Mouse (Mus musculus) mesoderm, embryonic 11.5 days (tissue): ENCODE measurements around the gene Fam71e1.

Source experiments
- DNase-seq: peaks from one replicate; pipeline ENCODE4 v3.0.0-alpha.2; 2012; ENCODE audit warnings: low read depth, low spot score

Fam71e1 gene

DNA sequence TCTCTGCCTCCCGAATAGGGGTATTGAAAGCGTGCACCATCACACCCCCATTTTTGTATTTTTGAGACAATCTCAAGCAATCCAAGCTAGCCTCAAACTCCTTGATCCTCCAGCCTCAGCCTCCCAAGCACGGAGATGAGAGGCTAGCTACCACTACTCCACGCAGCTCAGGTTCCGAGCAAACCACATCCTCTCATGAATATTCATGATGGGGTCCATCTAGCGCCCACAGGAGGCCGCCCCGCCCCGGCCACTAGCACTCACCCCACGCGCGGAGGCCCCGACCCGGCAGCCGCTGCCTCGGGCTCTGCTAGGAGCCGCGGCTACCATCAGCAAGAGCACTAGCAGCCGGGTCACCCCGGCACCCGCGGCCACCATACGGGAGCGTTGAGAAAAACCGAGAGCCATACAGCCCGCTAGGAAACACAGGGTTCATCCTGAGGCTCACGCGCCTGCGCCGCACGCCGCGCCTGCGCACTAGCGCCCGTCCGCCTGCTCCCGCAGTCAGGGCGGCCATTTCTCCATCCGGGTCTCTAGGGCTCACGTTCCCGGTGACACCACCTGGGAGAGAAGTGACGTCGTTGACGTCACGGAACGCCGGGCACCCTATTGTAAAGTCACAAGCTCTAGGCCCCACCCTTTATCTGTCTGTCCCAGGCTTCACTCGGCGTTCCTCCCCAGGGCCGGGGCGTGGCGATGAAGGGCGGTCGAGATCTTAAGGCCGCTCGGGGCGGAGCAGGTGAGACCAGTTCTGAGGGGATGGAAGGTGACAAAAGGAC is at the start of gene Fam71e1, which contains the start of gene Emc10:
TSS of gene Fam71e1 (plus strand) at position 590 of the 779 bp plus-strand sequence.
TSS of gene Emc10 (minus strand) at position 538 of the 779 bp plus-strand sequence.
- peak; percentile 100 for DNase-seq

DNA sequence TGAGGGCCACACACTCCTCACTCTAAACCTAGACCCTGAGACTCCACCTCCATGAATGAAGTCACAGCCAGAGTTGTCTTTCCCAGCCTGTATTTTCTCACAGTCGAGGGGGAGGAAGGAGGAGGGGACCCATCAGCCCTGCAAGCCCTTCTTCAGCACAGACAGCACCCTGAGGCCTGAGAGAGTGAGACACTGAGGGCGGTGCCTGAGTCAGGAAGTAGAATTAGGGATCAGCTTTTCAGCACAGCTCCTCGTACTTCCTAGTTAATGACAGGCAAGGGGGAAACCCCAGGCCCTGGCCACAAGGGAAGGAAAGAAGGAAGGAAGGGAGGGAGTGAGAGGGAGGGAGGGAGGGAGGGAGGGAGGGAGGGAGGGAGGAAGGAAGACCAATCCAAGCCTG is 43.1 kb upstream of the Fam71e1 start:
- no peak for DNase-seq

DNA sequence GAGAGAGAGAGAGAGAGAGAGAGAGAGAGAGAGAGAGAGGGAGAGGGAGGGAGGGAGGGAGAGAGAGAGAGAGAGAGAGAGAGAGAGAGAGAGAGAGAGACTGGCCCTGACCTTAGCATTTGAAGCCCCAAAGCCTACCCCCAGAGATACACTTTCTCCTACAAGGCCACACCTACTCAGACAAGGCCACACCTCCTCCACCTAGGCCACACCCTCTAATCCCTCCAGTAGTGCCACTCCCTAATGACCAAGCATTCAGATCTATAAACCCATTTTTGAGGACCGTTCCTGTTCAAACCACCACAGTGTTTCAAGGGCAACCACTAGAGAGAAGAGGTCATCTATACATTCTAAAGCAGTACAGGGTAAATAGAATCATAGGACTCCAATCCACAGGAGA is 40.1 kb upstream of the Fam71e1 start:
- DNase-seq: no peak

DNA sequence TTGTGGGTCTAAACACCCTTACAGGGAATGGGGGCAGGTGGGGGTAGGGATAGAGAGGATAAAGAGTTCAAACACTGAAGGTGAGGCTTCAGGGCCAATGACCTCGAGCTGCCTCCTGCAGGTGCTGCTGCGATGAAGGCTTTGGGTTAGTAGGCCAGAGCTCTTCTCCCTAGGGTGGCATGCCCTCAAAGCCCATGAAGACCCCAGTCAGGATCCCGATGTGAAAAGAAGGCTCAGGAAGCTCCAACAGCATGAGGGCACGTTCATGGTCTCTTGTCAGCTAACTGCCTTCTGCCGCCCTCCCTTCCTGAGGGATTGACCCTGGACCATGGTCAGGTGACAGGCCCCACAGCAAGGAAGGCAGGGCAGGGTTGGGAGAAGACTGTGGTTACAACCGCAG is 36.3 kb upstream of the Fam71e1 start:
- no peak for DNase-seq

DNA sequence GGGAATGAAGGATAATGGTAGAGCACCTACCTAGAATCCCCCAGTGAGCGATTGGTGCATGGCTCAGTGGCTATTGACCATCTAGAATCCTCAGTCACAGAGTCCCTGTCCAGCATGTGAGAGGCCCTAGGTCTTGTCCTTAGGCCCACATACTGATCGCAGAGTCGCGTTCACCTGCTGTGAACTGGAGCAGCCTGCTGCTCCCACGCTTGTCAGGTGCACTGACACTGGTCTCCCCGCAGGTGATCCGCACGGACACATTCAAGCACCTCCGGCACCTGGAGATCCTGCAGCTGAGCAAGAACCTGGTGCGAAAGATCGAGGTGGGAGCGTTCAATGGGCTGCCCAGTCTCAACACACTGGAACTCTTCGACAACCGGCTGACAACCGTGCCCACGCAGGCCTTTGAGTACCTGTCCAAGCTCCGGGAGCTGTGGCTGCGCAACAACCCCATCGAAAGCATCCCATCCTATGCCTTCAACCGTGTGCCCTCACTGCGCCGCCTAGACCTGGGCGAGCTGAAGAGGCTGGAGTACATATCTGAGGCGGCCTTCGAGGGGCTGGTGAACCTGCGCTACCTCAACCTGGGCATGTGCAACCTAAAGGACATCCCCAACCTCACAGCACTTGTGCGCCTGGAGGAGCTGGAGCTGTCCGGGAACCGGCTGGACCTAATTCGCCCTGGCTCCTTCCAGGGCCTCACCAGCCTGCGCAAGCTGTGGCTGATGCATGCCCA is 35.4 kb upstream of the Fam71e1 start:
- DNase-seq: no peak

DNA sequence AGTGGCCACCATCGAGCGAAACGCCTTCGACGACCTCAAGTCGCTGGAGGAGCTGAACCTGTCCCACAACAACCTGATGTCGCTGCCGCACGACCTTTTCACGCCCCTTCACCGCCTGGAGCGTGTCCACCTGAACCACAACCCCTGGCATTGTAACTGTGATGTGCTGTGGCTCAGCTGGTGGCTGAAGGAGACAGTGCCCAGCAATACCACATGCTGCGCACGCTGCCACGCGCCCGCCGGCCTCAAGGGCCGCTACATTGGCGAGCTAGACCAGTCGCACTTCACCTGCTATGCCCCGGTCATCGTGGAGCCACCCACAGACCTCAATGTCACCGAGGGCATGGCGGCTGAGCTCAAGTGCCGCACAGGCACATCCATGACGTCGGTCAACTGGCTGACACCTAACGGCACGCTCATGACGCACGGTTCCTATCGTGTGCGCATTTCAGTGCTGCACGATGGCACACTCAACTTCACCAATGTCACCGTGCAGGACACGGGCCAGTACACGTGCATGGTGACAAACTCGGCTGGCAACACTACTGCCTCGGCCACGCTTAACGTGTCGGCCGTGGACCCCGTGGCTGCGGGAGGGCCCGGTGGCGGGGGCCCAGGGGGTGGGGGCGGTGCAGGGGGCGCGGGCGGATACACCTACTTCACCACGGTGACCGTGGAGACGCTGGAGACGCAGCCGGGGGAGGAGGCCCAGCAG is 34.7 kb upstream of the Fam71e1 start:
- DNase-seq: no peak

DNA sequence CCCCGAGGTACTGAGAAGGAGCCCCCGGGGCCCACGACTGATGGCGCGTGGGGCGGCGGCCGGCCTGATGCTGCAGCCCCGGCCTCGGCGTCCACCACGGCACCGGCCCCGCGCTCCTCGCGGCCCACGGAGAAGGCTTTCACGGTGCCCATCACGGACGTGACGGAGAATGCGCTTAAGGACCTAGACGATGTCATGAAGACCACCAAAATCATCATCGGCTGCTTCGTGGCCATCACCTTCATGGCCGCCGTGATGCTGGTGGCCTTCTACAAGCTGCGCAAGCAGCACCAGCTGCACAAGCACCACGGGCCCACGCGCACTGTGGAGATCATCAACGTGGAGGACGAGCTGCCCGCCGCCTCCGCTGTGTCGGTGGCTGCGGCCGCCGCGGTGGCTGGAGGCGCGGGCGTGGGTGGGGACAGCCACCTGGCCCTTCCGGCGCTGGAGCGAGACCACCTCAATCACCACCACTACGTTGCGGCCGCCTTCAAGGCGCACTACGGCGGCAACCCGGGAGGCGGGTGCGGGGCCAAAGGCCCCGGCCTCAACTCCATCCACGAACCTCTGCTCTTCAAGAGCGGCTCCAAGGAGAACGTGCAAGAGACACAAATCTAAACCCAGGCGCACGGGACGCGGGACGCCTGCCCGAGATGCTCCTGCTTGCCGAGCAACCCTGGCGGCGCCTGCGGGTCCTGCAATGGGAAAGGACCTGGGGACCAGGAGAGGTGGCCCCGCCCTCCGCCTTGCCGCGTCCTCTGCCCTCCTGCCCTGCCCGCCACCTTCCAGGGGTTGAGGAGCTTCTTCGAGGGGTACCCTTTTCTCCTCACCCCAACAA is 33.9 kb upstream of the Fam71e1 start:
- DNase-seq: peak; percentile 73

DNA sequence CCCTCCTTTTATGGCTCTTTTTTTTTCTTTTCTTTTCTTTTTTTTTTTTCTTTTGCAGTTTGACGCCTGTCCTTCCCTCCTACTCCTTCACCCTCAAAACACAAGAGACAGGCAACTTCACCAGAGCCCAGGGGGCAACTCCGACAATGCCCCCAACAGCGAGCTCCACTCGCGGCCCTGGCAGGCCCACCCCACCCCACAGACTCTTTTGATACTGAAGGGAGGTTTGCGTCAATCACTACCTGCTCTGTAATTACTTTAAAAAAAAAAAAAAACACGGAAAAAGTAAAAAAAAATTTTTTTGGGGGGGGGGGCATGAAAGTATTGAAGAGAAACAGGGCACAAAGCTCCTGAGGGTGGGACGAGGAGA is 33.3 kb upstream of the Fam71e1 start:
- no peak for DNase-seq

DNA sequence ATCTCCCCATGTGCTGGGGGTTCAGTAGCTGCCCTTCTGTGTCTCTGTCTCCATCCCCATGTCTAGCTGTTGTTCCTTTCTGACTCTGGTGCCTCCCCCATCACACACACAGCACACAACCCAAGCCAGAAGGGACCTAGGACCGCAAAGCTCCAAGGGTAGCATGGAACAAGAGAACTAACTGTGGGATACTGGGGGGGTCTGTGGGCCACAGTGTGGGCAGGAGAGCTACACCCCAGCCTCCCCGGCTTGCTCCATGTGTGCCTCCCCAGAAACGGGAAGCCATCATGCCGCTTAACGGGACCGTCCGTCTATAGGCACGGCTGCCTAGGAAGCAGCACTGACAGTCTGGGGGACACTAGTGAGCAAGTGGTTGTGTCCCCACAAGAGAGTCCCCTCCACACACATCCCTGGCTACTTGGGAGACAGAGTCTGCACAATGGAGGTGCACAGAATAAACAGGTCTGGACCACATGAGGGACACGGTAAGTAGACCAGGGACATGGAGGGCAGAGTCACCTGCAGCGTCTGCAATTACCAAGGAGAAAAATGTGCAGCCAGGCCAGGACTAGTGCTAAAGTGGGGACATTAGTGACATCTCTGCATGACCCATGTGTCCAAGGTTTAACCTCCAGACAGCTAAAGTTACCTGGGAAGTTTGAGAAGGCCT is 32.7 kb upstream of the Fam71e1 start:
- no peak for DNase-seq

DNA sequence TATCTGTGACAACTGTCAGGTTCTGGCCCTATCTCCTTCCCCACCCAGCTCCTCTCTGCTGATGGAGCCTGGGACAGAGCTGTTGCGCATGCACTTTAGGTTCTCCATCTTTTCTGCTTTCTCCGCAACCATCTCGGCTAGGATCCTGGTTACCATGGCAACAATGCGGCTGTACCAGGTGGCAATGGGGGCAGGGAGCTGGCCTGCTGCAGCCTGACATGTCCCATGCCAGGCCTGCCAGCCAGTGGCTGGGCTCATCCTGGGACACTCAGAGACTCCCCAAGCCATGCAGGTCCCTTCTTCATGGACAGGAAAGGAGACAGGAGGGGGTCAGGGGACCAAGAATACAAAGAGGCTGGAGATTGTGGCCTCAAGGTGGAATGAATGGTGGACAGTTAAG is 31.9 kb upstream of the Fam71e1 start:
- no peak for DNase-seq

DNA sequence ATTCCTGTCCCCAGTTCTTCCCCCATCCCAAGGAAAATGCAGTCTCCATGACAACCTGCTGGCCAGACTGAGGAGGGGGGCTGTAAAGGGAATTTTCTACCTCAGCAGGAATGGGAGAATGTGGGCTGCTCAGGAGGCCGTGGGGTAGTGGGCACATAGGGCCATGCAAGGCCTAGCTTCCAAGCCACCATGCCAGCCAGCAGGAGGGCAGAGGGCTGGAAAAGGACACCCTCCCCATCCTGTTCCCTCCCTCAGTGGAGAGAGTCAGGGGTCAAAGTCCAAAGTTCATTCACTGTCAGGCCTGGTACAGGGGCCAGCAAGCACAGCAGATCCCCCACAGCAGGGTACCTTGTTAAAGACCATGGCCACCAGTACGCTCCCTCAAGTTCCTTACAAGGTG is 31.3 kb upstream of the Fam71e1 start, which contains the start of gene Aspdh:
TSS of gene Aspdh (plus strand) at position 281 of the 400 bp plus-strand sequence.
- DNase-seq: no peak

DNA sequence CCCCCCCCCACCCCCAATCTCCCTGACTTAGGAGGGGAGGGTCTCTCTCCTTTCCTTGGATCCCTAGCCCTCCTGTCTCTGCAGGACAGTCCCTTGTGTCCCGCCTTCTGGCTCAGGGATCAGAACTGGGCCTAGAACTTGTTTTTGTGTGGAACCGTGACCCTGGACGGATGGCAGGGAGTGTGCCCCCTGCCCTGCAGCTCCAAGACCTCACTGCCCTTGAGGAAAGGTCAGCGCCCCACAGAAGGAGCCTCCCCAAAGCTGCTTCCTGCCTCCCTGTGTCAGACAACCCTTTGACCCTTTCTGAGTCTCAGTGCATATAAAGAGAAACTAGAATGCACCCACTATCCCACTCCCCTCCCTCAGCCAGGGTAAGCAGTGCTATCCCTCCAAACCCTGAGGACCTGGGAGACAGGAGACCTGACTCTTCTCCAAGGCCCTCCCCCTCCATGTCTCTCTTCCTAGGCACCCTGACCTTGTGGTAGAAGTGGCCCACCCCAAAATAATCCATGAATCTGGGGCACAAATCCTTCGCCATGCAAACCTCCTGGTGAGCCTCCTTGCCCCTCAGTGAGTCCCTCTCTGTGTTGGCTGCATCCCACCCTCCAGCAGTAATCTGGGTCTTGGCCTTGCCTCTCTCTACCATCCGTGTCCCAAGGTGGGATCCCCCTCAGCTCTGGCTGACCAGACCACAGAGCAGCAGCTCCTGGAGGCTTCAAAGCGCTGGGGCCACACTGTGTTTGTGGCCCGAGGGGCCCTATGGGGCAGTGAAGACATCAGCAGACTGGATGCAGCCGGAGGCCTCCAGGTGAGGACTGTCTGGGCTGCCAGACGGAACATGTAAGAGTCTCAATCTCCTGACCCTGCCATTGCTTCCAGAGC is 30.1 kb upstream of the Fam71e1 start:
- no peak for DNase-seq

DNA sequence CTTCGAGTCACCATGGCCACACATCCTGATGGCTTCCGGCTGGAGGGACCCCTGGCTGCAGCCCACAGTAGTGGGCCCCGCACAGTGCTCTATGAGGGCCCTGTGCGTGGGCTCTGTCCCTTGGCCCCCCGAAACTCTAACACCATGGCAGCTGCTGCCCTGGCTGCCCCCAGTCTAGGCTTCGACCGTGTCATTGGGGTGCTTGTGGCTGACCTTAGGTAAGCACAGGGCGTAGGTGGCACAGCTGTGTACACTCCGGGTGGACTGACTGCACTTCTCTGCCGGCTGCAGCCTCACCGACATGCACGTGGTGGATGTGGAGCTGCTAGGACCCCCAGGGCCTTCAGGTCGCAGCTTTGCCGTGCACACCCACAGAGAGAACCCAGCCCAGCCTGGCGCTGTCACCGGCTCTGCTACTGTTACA is 29.5 kb upstream of the Fam71e1 start:
- no peak for DNase-seq

DNA sequence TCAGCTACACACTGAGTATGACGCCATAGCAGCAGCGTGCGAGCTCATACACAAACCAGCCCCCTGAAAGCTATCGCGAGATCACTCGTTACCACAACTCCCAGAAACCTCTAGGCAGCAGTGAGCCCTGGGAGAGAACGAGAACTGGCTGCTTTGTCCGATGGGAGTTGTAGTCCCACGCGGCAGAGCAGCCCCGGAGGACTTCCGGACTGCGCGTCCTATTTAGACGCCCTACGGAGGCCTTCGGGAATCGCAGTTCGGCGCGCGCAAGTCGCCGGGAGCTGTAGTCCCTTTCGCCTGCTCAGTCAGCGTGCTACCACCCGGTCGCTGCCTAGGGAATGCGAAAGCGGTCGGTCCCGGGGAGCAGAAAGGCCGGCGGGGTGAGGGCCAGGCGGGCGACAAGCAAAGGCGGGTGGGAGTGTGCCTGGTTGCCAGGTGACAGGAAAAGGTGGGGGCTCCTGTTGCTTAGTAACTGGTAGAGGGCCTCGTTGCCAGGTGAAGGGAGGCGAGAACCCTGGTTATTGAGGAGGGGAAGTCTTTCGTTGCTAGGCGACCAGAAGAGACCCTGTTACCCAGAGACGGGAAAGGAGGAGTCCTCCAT is 28.5 kb upstream of the Fam71e1 start, which contains the start of gene Josd2:
TSS of gene Josd2 (plus strand) at position 170 of the 601 bp plus-strand sequence.
- DNase-seq: peak; percentile 98

DNA sequence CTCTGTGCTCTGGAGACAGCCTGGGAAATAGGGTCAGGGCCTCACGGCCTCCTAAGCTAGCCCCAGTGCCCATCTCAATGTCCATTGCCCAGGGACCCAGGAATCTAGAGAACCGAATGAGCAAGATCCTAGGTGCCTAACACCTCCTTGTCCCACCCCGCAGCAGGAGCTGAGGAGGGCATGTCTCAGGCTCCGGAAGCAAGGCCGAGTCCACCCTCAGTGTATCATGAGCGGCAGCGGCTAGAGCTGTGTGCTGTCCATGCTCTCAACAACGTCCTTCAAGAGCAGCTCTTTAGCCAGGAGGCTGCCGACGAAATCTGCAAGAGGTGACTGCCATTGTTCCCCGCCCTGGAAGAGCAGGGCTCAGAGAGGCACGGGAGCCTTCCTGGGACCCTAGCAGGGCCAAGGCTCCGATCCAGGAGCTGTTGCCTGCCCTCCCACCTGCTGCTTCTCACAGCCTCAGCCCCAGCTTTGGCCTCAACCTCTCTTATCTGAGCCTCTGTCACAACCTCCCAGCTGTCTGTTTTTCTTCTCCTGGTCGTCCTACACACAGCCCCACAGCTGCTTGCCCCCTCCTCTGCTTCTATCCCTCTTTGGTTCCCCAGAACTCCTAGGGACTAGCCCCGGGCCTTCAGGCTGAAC is 27.6 kb upstream of the Fam71e1 start:
- no peak for DNase-seq

DNA sequence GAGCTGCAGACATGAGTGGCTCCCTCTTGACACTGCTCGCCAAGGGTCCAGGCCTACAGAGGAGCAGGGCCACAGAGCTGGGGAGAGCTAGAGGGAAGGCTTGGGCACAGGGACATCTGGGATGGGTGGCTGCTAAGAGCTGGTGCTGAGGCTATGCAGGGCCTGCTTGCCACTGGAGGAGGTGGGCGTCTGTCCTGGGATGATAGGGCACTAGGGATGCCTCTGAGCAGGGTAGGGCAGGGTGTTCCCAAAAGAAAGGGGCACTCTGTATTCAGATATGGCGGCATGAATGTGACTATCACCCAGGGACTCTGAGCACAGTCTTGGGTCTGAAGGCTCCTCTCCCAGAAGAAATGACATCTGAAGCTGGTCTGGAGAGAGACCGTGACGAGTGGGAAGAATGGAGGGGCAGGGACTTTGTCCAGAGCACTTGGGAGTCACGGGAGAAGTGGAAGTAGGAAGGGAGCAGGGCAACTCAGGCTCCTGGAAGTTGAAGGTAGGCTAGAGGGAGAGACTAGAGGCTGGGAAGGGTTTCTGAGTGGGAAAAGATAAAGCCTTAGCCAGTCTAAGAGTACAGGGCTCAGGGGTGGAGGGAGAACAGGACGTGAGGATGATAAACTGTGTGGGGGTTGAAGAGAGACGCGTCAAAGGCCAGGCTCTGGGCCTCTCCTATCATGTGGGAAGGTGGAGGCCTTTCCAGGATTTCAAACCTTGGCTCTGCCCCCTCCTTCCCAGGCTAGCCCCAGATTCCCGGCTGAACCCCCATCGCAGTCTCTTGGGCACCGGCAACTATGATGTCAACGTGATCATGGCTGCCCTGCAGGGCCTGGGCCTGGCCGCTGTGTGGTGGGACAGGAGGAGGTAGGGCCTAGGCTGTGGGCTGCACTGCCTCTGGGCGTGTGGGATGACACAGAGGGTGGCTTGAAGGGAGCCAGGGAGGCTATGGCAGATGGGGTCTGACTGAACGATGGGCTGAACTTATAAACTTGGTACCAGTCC is 26.4 kb upstream of the Fam71e1 start:
- no peak for DNase-seq
